Mouse (Mus musculus) lung, postnatal 25 days (tissue): ENCODE data around the gene Hsd3b7.
A peak's percentile ranks its signal among the peaks of the same experiment; 100 is the strongest.
"Not testable (repeated sequence)": the region's sequence is repeated elsewhere in the genome, so short reads cannot be mapped to it uniquely, and the experiment has no call there.

Experiments used
- DNase-seq: peaks from one replicate; pipeline ENCODE4 v3.0.0; 2022; ENCODE audit warnings: low spot score

Hsd3b7 gene

DNA sequence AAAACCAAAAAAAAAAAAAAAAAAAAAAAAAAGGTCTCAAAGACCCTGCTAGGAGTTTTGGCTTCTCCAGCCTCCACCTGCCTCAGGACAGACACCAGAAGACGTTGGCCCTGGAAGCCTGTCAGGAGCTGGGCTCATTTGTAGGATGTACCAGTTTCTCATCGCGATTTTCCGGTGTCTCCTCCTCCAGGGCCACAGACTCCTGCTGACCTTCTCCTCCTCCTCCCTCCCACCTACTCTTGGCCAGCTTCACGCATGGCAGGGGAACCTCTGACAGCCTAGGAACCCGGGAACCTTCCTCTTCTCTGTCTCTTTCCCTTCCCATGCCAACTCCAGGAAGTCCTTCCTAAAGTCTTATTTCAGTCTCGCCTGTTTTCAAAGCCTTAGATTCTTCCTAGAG is 16.6 kb downstream of the Hsd3b7 start:
- no peak for DNase-seq

DNA sequence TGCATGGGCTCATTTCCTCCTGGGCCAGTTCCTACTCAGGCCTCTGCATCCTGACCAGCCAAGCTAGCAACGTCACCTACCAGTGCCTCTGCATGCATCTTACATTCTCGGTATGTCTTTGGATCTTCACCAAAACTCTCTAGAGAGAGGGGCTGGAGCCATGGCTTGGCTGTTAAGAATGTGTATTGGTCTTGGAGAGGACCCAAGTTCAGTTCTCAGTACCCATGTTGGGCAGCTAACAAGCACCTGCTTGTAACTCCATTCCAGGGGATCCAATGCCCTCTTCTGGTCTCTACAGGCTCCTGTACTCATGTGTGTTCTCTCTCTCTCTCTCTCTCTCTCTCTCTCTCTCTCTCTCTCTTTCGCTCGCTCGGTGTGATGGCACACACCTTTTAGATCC is 17.4 kb downstream of the Hsd3b7 start:
- no peak for DNase-seq

- no peak for DNase-seq
These were observed 20.6 kb downstream of the Hsd3b7 start for GRCm38 (mm10) chr7:127820836-127821509.

- no peak for DNase-seq
These were observed 22.1 kb downstream of the Hsd3b7 start for GRCm38 (mm10) chr7:127822494-127822893.

GRCm38 (mm10) chr7:127823236-127824171 is 23.1 kb downstream of the Hsd3b7 start:
- DNase-seq: no peak

GRCm38 (mm10) chr7:127824176-127824871 is 23.9 kb downstream of the Hsd3b7 start, which contains the start of the genes Stx4a and Stx1b:
TSS of gene Stx4a (plus strand) at chr7:127824294.
TSS of gene Stx1b (minus strand) at chr7:127824549.
- no peak for DNase-seq

GRCm38 (mm10) chr7:127835550-127835949 is 35.1 kb downstream of the Hsd3b7 start:
- DNase-seq: no peak

DNA sequence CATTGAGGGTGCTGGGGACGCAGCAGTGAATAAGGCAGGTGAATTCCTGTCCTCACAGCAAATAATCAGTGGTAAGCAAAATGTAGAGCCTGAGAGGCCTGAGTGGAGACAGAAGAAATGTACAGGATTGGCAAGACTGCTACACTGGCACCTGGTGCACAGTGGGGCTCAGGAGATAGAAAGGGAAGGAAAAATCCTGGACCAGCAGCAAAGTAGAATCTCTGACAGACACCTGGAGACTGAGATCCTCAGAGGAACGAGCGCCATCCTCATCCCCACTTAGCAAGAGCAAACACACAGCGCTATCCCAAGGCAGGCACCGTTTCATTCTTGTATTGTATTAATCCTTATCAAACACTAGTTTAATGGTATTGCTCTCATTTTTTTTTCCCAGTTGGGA is 37.1 kb downstream of the Hsd3b7 start:
- DNase-seq: no peak

GRCm38 (mm10) chr7:127837878-127838277 is 37.5 kb downstream of the Hsd3b7 start:
- not testable (repeated sequence) for DNase-seq

GRCm38 (mm10) chr7:127840031-127840430 is 39.6 kb downstream of the Hsd3b7 start:
- DNase-seq: not testable (repeated sequence)

DNA sequence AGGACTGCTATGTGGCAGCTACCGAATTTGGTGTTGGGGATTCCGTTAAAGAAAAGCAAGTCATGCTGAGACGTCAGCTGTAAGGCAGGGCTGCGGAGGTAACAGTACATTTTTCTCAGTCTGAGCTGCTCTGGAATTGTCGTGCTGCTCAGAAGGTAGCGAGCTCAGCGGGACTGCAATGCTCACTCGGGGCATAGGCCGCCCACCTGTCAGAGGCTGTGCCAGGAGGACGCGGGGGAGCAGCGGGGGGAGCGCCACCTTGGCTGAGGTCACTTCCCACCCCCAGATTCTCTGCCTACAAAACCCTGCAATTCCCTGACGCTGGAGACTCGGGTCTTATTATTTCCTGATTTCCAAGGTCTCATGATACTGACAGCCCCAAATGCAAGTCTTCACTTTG is 40.5 kb downstream of the Hsd3b7 start:
- no peak for DNase-seq

- DNase-seq: peak; percentile 94
These were observed 41.1 kb downstream of the Hsd3b7 start for GRCm38 (mm10) chr7:127841340-127842000.

- DNase-seq: peak; percentile 88
These were observed 41.8 kb downstream of the Hsd3b7 start for GRCm38 (mm10) chr7:127842001-127842718.

DNA sequence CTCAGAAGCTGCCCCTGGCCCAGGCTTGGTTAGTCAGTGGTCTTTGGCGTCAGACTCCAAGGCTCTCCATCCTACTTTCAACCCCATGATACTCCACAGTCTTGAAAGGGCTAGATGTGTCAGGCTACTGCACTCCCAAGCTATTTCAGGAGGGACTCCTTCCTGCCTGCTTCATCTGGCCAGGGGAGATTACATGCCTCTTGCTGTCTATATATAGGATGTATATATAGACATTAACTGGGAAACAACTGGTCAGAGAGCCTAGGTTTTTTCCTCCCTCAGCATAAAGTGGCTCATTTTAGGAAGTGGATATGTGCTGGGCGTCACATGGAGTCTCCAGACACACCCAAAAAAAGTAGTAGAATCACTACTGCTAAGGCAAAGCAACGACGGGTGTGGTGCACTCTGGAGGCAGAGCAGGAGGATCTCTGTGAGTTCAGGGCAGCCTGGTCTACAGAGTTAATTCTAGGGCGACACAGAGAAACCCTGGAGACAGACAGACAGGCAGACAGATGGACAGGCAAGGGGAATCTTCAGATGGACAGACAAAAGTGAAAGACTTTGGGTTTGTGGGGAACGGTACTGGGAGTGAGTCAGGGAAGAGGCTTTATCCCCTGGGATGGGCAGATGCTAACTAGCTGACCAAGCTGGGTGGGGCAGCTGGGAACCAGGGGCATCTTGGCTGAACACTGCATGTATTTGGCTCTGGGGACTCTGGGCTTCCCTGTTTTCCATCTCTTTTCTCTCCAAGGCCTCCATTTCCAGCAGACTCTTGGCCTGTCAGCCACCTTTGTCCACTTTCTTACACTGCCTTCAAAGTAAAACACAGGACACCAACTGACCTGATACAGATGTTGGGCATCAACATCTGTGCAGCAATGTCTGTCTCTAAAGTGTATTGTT is 49.8 kb downstream of the Hsd3b7 start:
- no peak for DNase-seq

GRCm38 (mm10) chr7:127850906-127851305 is 50.5 kb downstream of the Hsd3b7 start:
- peak; percentile 31 for DNase-seq
